Mouse (Mus musculus): ENCODE measurements around the gene Rps6ka2.
"Not testable (repeated sequence)": the region's sequence is repeated elsewhere in the genome, so short reads cannot be mapped to it uniquely, and the experiment has no call there.

Rps6ka2 gene

GRCm38 (mm10) chr17:7170304-7171295 is 685 bp downstream of the Rps6ka2 start:
- in situ Hi-C loops (cut with MseI, MboI): loop anchor here in 1 of 2 experiments (25.0 kb wide), 1 partner anchor 1017 kb away; no protein-coding TSS in a partner anchor

- in situ Hi-C loops (cut with MseI, MboI): loop anchor here in 1 of 2 experiments (25.0 kb wide), 1 partner anchor 1014 kb away; no protein-coding TSS in a partner anchor
These were observed 3.6 kb downstream of the Rps6ka2 start for GRCm38 (mm10) chr17:7173331-7174028.

- in situ Hi-C loops (cut with MseI, MboI): no loop called here
These were observed 5.4 kb downstream of the Rps6ka2 start for GRCm38 (mm10) chr17:7175293-7175692.

GRCm38 (mm10) chr17:7176394-7176793 is 6.5 kb downstream of the Rps6ka2 start:
- in situ Hi-C loops (cut with MseI, MboI): no loop called here

- in situ Hi-C loops (cut with MseI, MboI): no loop called here
These were observed 8.3 kb downstream of the Rps6ka2 start for GRCm38 (mm10) chr17:7178196-7178595.

GRCm38 (mm10) chr17:7182187-7182586 is 12.3 kb downstream of the Rps6ka2 start:
- in situ Hi-C loops (cut with MseI, MboI): no loop called here

GRCm38 (mm10) chr17:7187037-7187436 is 17.1 kb downstream of the Rps6ka2 start:
- in situ Hi-C loops (cut with MseI, MboI): not testable (repeated sequence)

- in situ Hi-C loops (cut with MseI, MboI): no loop called here
These were observed 19.5 kb downstream of the Rps6ka2 start for GRCm38 (mm10) chr17:7189425-7189824.

GRCm38 (mm10) chr17:7189975-7190374 is 20.1 kb downstream of the Rps6ka2 start:
- in situ Hi-C loops (cut with MseI, MboI): no loop called here

GRCm38 (mm10) chr17:7194140-7194840 is 24.4 kb downstream of the Rps6ka2 start:
- in situ Hi-C loops (cut with MseI, MboI): no loop called here

- in situ Hi-C loops (cut with MseI, MboI): no loop called here
These were observed 27.4 kb downstream of the Rps6ka2 start for GRCm38 (mm10) chr17:7197121-7197925.

- in situ Hi-C loops (cut with MseI, MboI): no loop called here
These were observed 35.0 kb downstream of the Rps6ka2 start for GRCm38 (mm10) chr17:7204771-7205406.

GRCm38 (mm10) chr17:7206434-7207145 is 36.7 kb downstream of the Rps6ka2 start:
- in situ Hi-C loops (cut with MseI, MboI): no loop called here

- in situ Hi-C loops (cut with MseI, MboI): no loop called here
These were observed 40.7 kb downstream of the Rps6ka2 start for GRCm38 (mm10) chr17:7210648-7211047.

GRCm38 (mm10) chr17:7211893-7212292 is 42.0 kb downstream of the Rps6ka2 start:
- in situ Hi-C loops (cut with MseI, MboI): no loop called here

GRCm38 (mm10) chr17:7213214-7213613 is 43.3 kb downstream of the Rps6ka2 start:
- in situ Hi-C loops (cut with MseI, MboI): no loop called here

- in situ Hi-C loops (cut with MseI, MboI): no loop called here
These were observed 44.1 kb downstream of the Rps6ka2 start for GRCm38 (mm10) chr17:7214061-7214460.

GRCm38 (mm10) chr17:7217791-7218329 is 47.9 kb downstream of the Rps6ka2 start:
- in situ Hi-C loops (cut with MseI, MboI): no loop called here

- in situ Hi-C loops (cut with MseI, MboI): no loop called here
These were observed 48.5 kb downstream of the Rps6ka2 start for GRCm38 (mm10) chr17:7218396-7218795.

Data from mouse trophoblast stem cell (cell line).